Mouse (Mus musculus): Measurements from ENCODE around the gene Ttc8. TPM values are rescaled to one million over a fixed set of nuclear protein-coding genes. Genes with fewer than 3 reads are reported as not detected.

Ttc8 gene
- 40.4 and 43.4 TPM in 2 replicates for polyA plus RNA-seq (2014; fragmentation: Nextera tagmentation; extraction: Ambion mirVana)

DNA sequence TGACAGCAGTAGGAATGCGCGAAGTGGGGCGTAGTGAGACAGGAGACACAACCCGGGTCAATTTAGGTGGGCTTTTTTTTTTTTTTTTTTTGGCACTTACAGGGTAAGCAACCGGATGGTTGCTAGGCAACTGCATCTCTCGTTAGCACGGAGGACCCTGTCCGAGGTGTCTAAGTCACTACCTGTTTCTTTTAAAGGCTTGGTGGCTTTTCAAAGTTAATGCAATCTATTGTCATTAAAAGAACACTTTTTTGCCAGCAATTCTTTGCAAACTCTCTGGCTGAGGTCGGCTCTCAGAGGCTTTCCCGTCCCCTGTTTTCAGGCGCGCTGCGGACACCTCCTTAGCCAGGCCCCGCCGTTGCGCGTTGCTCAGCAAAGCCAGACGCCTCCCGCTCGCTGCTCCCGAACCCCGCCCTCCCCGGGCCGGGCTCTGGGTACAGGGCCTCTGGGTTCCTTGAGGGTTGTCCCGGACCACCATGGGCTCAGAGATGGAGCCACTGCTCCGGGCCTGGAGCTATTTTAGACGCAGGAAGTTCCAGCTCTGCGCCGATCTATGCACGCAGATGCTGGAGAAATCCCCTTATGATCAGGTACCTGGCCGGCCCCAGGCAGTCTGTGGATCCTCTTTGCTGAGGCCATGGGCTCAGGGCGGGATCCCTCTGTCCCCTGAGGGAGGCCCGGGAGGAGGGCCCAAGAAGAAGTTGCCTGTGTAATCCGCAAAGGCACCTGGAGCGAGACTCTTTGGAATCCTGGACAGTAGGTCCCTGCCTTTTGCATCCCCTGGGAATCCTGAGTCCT is at the start of gene Ttc8:
Gene Ttc8 (plus strand): TSS at position 381 of the 798 bp plus-strand sequence.
- H3K9me3 ChIP-seq (ENCODE audit: control insufficient read depth, low read length): no peaks in the 10 kb centered on the region
- no peaks in the 10 kb centered on the region for H3K4me1 ChIP-seq (replicated peaks; ENCODE audit: control insufficient read depth, insufficient read depth, low read length)

GRCm38 (mm10) chr12:98872836-98873235 is 47.5 kb upstream of the Ttc8 start:
- no peak overlapping the region for H3K27ac ChIP-seq (ENCODE audit: low read depth, low read length)
- H3K27me3 ChIP-seq (ENCODE audit: control insufficient read depth, insufficient read depth, low read length): no peaks in the 10 kb centered on the region
- H3K4me1 ChIP-seq (replicated peaks; ENCODE audit: control insufficient read depth, insufficient read depth, low read length): no peaks in the 10 kb centered on the region
- DNase-seq (ENCODE audit: low spot score): no peak
- 96% methylated on average over 10 of the region's 10 CpGs for WGBS
- H3K9me3 ChIP-seq (ENCODE audit: control insufficient read depth, low read length): no peaks in the 10 kb centered on the region
- no peak overlapping the region for H3K4me3 ChIP-seq (ENCODE audit: low read depth, low read length)
- H3K9ac ChIP-seq (ENCODE audit: low read depth, low read length): no peak overlapping the region
- ATAC-seq (ENCODE audit: low FRiP score): no peak
- H3K4me2 ChIP-seq (replicated peaks; ENCODE audit: low read depth, low read length): no peak overlapping the region
- 0 out of 2 replicates have a peak, but pooled peaks cover 3% of the 10 kb centered on the region for H3K36me3 ChIP-seq (ENCODE audit: control insufficient read depth, insufficient read depth, low read length)

More for the DNA sequence above, at the start of gene Ttc8:
- H3K4me2 ChIP-seq (replicated peaks; ENCODE audit: low read depth, low read length): peak within 1 kb of the TSS; percentile 52
- H3K4me3 ChIP-seq (ENCODE audit: low read depth, low read length): peak within 1 kb of the TSS; percentile 72
- peak within 1 kb of the TSS; percentile 82 for H3K9ac ChIP-seq (ENCODE audit: low read depth, low read length)
- H3K27me3 ChIP-seq (ENCODE audit: control insufficient read depth, insufficient read depth, low read length): no peaks in the 10 kb centered on the region
- peak within 1 kb of the TSS; percentile 85 for H3K27ac ChIP-seq (ENCODE audit: low read depth, low read length)
- H3K36me3 ChIP-seq (ENCODE audit: control insufficient read depth, insufficient read depth, low read length): no peaks in the 10 kb centered on the region
- DNase-seq (ENCODE audit: low spot score) (peak; percentile 93), ATAC-seq (ENCODE audit: low FRiP score) (peak; percentile 99)
- under 1% methylated on average over 35 of the region's 35 CpGs for WGBS

- Histone ChIP-seq H3K36me3 (ENCODE audit: control insufficient read depth, insufficient read depth, low read length) (no peaks in the 10 kb centered on the region), H3K4me3 (ENCODE audit: low read depth, low read length) (no peak overlapping the region), H3K27me3 (ENCODE audit: control insufficient read depth, insufficient read depth, low read length) (no peaks in the 10 kb centered on the region), H3K27ac (ENCODE audit: low read depth, low read length) (no peak overlapping the region), H3K9me3 (ENCODE audit: control insufficient read depth, low read length) (no peaks in the 10 kb centered on the region), H3K9ac (ENCODE audit: low read depth, low read length) (no peak overlapping the region), H3K4me1 (replicated peaks; ENCODE audit: control insufficient read depth, insufficient read depth, low read length) (no peaks in the 10 kb centered on the region), H3K4me2 (replicated peaks; ENCODE audit: low read depth, low read length) (no peak overlapping the region)
- DNase-seq (ENCODE audit: low spot score): no peak
- ATAC-seq (ENCODE audit: low FRiP score): no peak
- 69% methylated on average over 2 of the region's 2 CpGs for WGBS
Measured at GRCm38 (mm10) chr12:98875216-98875615, 45.2 kb upstream of the Ttc8 start.

GRCm38 (mm10) chr12:98878693-98879092 is 41.7 kb upstream of the Ttc8 start:
- no peaks in the 10 kb centered on the region for H3K4me1 ChIP-seq (replicated peaks; ENCODE audit: control insufficient read depth, insufficient read depth, low read length)
- H3K36me3 ChIP-seq (ENCODE audit: control insufficient read depth, insufficient read depth, low read length): no peaks in the 10 kb centered on the region
- H3K9ac ChIP-seq (ENCODE audit: low read depth, low read length): no peak overlapping the region
- no peaks in the 10 kb centered on the region for H3K27me3 ChIP-seq (ENCODE audit: control insufficient read depth, insufficient read depth, low read length)
- WGBS: 47% methylated on average over 1 of the region's 1 CpGs
- no peak overlapping the region for H3K4me3 ChIP-seq (ENCODE audit: low read depth, low read length)
- H3K27ac ChIP-seq (ENCODE audit: low read depth, low read length): no peak overlapping the region
- no peak for DNase-seq (ENCODE audit: low spot score)
- no peaks in the 10 kb centered on the region for H3K9me3 ChIP-seq (ENCODE audit: control insufficient read depth, low read length)
- ATAC-seq (ENCODE audit: low FRiP score): no peak
- H3K4me2 ChIP-seq (replicated peaks; ENCODE audit: low read depth, low read length): no peak overlapping the region

DNA sequence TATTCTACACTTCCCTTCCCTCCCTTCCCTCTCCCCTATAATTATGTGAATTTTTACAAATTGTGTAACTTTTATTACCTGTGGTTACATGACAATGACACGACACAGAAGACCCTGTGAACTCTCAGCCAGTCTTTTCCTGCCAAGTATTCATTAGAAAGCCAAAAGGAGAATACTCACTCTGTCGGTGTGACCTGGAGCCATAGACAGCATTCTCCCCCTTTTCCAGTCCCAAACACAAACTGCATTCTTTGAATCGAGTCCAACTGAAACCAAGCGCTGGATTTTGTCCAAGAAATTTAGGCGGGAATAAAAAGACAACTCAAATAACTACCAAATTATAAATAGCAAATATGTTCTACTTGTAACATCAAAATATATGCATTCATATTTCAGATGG is 38.6 kb upstream of the Ttc8 start:
- 89% methylated on average over 5 of the region's 5 CpGs for WGBS
- DNase-seq (ENCODE audit: low spot score) (no peak), ATAC-seq (ENCODE audit: low FRiP score) (no peak)
- Histone ChIP-seq H3K36me3 (ENCODE audit: control insufficient read depth, insufficient read depth, low read length) (no peaks in the 10 kb centered on the region), H3K9me3 (ENCODE audit: control insufficient read depth, low read length) (no peaks in the 10 kb centered on the region), H3K27ac (ENCODE audit: low read depth, low read length) (no peak overlapping the region), H3K4me2 (replicated peaks; ENCODE audit: low read depth, low read length) (no peak overlapping the region), H3K9ac (ENCODE audit: low read depth, low read length) (no peak overlapping the region), H3K4me1 (replicated peaks; ENCODE audit: control insufficient read depth, insufficient read depth, low read length) (no peaks in the 10 kb centered on the region), H3K27me3 (ENCODE audit: control insufficient read depth, insufficient read depth, low read length) (no peaks in the 10 kb centered on the region), H3K4me3 (ENCODE audit: low read depth, low read length) (no peak overlapping the region)

- DNase-seq (ENCODE audit: low spot score): peak; percentile 26
Measured at GRCm38 (mm10) chr12:98884515-98884914, 35.9 kb upstream of the Ttc8 start.

GRCm38 (mm10) chr12:98896761-98897160 is 23.6 kb upstream of the Ttc8 start:
- 64% methylated on average over 1 of the region's 1 CpGs for WGBS
- no peak overlapping the region for H3K9ac ChIP-seq (ENCODE audit: low read depth, low read length)

More at GRCm38 (mm10) chr12:98884515-98884914, 35.9 kb upstream of the Ttc8 start:
- H3K36me3 ChIP-seq (ENCODE audit: control insufficient read depth, insufficient read depth, low read length): no peaks in the 10 kb centered on the region
- H3K9me3 ChIP-seq (ENCODE audit: control insufficient read depth, low read length): no peaks in the 10 kb centered on the region
- 2% methylated on average over 1 of the region's 1 CpGs for WGBS
- H3K4me2 ChIP-seq (replicated peaks; ENCODE audit: low read depth, low read length): no peak overlapping the region
- H3K4me1 ChIP-seq (replicated peaks; ENCODE audit: control insufficient read depth, insufficient read depth, low read length): no peaks in the 10 kb centered on the region
- ATAC-seq (ENCODE audit: low FRiP score): no peak
- no peak overlapping the region for H3K27ac ChIP-seq (ENCODE audit: low read depth, low read length)
- H3K4me3 ChIP-seq (ENCODE audit: low read depth, low read length): no peak overlapping the region
- no peak overlapping the region for H3K9ac ChIP-seq (ENCODE audit: low read depth, low read length)
- H3K27me3 ChIP-seq (ENCODE audit: control insufficient read depth, insufficient read depth, low read length): no peaks in the 10 kb centered on the region

GRCm38 (mm10) chr12:98899676-98900075 is 20.7 kb upstream of the Ttc8 start:
- 61% methylated on average over 6 of the region's 6 CpGs for WGBS
- H3K9me3 ChIP-seq (ENCODE audit: control insufficient read depth, low read length): no peaks in the 10 kb centered on the region
- DNase-seq (ENCODE audit: low spot score): no peak
- H3K4me3 ChIP-seq (ENCODE audit: low read depth, low read length): peak overlapping the region; percentile 69
- ATAC-seq (ENCODE audit: low FRiP score): no peak
- H3K4me1 ChIP-seq (replicated peaks; ENCODE audit: control insufficient read depth, insufficient read depth, low read length): no peaks in the 10 kb centered on the region
- H3K4me2 ChIP-seq (replicated peaks; ENCODE audit: low read depth, low read length): peak overlapping the region; percentile 64
- no peak overlapping the region for H3K27ac ChIP-seq (ENCODE audit: low read depth, low read length)
- no peaks in the 10 kb centered on the region for H3K27me3 ChIP-seq (ENCODE audit: control insufficient read depth, insufficient read depth, low read length)
- no peaks in the 10 kb centered on the region for H3K36me3 ChIP-seq (ENCODE audit: control insufficient read depth, insufficient read depth, low read length)
- H3K9ac ChIP-seq (ENCODE audit: low read depth, low read length): peak overlapping the region; percentile 60; the same call in 1 of the 2 replicates

More at GRCm38 (mm10) chr12:98896761-98897160, 23.6 kb upstream of the Ttc8 start:
- DNase-seq (ENCODE audit: low spot score): no peak
- no peak for ATAC-seq (ENCODE audit: low FRiP score)
- H3K36me3 ChIP-seq (ENCODE audit: control insufficient read depth, insufficient read depth, low read length): no peaks in the 10 kb centered on the region
- no peak overlapping the region for H3K4me2 ChIP-seq (replicated peaks; ENCODE audit: low read depth, low read length)
- no peaks in the 10 kb centered on the region for H3K4me1 ChIP-seq (replicated peaks; ENCODE audit: control insufficient read depth, insufficient read depth, low read length)
- H3K4me3 ChIP-seq (ENCODE audit: low read depth, low read length): no peak overlapping the region
- no peaks in the 10 kb centered on the region for H3K9me3 ChIP-seq (ENCODE audit: control insufficient read depth, low read length)
- no peak overlapping the region for H3K27ac ChIP-seq (ENCODE audit: low read depth, low read length)
- no peaks in the 10 kb centered on the region for H3K27me3 ChIP-seq (ENCODE audit: control insufficient read depth, insufficient read depth, low read length)

All from hindbrain, embryonic 11.5 days (tissue).